Mouse (Mus musculus) embryonic fibroblast, embryonic 13.5 days (primary cell): ENCODE data around the gene Abcc6. TPM values are rescaled to one million over a fixed set of nuclear protein-coding genes. Genes with fewer than 3 reads are reported as not detected.
"Not testable (repeated sequence)": the region's sequence is repeated elsewhere in the genome, so short reads cannot be mapped to it uniquely, and the experiment has no call there.

Source experiments
- H3K27ac ChIP-seq: 2 replicates; pipeline ENCODE4 v1.5.1; 2012; ENCODE audit warnings: low read length, control low read depth, inconsistent platforms; ENCODE audit not compliant: insufficient read depth
- H3K4me1 ChIP-seq: 2 replicates; pipeline ENCODE4 v1.6.1; 2011; ENCODE audit warnings: low read length; ENCODE audit not compliant: control insufficient read depth, insufficient read depth
- H3K4me3 ChIP-seq: 2 replicates; pipeline ENCODE4 v1.5.1; 2011; ENCODE audit warnings: mild to moderate bottlenecking, control low read depth, low read length; ENCODE audit not compliant: insufficient read depth
- CTCF ChIP-seq: IDR thresholded peaks from 2 replicates; pipeline ENCODE4 v1.5.1; 2011; ENCODE audit warnings: mild to moderate bottlenecking, control low read depth, low read length, moderate library complexity, borderline replicate concordance; ENCODE audit not compliant: insufficient read depth
- POLR2A ChIP-seq: IDR thresholded peaks from 2 replicates; pipeline ENCODE4 v1.6.1; 2011; ENCODE audit warnings: low read depth, mild to moderate bottlenecking, control low read depth, low read length, moderate library complexity
- polyA plus RNA-seq: library from polyadenylated mRNA; stranded (reverse); fragments of >200 nt; gene quantifications from 2 replicates; pipeline ENCODE4 v1.2.4, GENCODE M21; 2011; ENCODE audit warnings: low read depth; ENCODE audit not compliant: missing spikeins, insufficient read length

The Abcc6 gene
- polyA plus RNA-seq, 1 experiment = 0.14 TPM

DNA sequence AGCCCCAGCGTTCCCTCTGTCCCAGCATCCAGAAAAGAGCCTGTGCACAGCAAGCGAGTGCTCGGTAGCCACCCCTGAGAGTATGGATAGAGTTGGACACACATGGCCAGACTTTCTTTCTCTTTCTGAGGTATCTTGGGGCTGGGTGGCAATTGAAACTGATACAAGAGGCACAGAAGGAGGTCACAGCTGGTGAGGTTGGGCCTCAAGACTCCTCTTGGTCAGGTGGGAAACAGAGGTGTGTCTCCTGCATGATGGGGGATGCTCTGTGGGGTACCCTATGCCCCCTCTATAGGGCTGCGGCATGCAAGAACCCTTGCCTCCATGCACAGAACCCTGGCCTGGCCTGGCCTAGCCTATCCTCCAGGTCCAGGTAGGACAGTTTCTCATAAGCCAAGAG lies 29.5 kb downstream of the Abcc6 start:
- Histone ChIP-seq H3K27ac (no peak overlapping the region), H3K4me1 (no peaks in the 10 kb centered on the region), H3K4me3 (no peak overlapping the region)
- TF ChIP-seq POLR2A (no peak), CTCF (no peak)

DNA sequence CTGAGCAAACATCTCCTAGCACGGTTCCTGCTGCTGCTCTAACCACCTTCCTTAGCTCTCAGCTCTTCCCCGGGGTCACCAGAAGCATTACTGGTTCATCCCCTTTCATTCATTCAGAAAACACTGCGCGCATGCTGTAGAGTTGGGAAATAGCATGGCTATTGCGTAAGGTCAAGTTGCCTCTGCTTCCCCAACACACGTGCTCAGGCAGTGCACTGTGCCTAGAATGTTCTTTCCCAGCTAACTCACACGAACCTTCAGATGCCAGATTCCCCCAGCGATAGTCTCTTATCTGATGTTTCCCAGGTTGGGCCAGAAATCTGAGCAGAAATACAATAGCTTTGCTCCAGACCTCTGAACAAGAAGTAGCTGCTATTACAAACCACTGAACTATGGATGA lies 37.6 kb downstream of the Abcc6 start:
- H3K27ac ChIP-seq = no peak overlapping the region
- no peaks in the 10 kb centered on the region for H3K4me1 ChIP-seq
- no peak overlapping the region for H3K4me3 ChIP-seq
- TF ChIP-seq POLR2A = no peak
- TF ChIP-seq CTCF = no peak

DNA sequence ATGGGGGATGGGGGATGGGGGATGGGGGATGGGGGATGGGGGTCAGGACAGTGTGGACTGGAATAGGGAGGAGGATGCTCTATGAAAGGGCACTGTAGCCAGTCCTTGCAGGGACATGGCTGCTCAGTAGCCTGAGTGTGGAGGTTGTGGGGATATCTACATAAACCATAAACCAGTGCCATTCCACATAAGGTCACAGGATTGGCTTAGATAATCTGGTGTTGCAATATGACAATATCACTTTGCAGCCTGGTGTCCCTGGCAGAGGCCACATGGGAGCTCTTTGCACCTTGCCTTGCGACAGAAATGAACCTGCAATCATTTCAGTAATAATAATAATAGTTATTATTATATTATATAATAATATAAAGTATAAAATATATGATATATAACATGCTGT lies 41.8 kb downstream of the Abcc6 start:
- Histone ChIP-seq H3K4me3 (no peak overlapping the region), H3K27ac (no peak overlapping the region), H3K4me1 (no peaks in the 10 kb centered on the region)
- TF ChIP-seq POLR2A (no peak), CTCF (no peak)

DNA sequence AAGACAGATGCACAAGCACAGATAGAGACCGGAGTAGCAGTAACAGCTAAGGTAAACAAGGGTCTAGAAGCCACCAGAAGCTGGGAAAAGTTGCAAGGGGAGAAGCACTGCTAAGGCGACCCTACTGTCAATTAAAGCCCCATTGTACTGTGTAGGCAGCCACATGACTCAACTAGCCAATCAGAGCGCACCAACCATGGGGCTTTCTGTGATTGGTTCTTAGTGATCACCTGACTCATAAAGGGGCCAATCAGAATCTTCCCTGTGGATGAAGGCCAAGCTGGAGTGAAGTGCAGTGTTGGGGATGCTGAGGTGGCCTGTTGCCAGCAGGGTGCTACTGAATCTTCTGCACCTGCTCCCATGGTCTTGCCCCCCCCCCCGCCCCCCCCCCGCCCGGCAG lies 43.2 kb downstream of the Abcc6 start:
- no peak overlapping the region for H3K4me3 ChIP-seq
- no peaks in the 10 kb centered on the region for H3K4me1 ChIP-seq
- TF ChIP-seq POLR2A (no peak), CTCF (no peak)
- no peak overlapping the region for H3K27ac ChIP-seq

DNA sequence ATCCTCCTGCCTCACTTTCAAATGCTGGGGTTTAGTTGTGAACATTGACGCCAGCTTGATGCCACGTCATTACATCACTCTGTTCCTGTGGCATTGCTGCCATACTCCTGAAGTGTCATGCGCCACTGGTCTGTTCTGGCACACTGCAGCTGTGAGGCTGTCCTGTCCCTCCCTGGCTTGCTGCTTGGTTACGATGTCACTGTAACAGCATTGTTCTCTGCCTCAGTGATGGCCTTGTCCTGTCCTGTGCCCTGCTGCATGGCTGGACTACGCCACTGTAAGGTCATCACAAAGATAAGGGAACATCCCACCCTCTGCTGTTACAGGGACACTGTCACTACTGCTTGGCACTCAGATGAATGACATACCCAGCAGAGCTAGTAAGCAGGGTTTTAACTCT lies 48.5 kb downstream of the Abcc6 start:
- H3K27ac ChIP-seq = no peak overlapping the region
- no peak for TF ChIP-seq POLR2A
- no peak for TF ChIP-seq CTCF
- H3K4me3 ChIP-seq = no peak overlapping the region
- H3K4me1 ChIP-seq = no peaks in the 10 kb centered on the region

DNA sequence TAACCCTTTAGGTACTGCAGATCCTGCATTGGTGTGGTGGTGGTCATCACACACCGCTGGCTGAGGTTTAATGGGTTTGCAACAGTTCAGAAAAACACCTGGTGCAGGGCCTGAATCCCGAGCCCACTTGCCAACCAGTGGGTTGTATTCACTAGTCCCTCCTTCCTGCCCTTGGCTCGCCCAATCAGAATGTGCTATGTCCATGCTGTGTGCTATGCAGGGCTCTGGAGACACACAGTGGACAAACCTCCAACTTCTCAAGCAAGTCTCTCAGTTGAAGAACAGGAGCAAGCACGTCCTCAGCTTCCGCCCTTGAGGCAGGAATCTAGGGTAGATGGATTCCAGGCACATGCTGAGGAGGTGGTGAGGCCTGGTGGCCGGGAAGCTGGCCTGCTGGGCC lies 55.6 kb downstream of the Abcc6 start:
- no peak overlapping the region for H3K27ac ChIP-seq
- no peak for TF ChIP-seq POLR2A
- no peaks in the 10 kb centered on the region for H3K4me1 ChIP-seq
- H3K4me3 ChIP-seq = no peak overlapping the region

DNA sequence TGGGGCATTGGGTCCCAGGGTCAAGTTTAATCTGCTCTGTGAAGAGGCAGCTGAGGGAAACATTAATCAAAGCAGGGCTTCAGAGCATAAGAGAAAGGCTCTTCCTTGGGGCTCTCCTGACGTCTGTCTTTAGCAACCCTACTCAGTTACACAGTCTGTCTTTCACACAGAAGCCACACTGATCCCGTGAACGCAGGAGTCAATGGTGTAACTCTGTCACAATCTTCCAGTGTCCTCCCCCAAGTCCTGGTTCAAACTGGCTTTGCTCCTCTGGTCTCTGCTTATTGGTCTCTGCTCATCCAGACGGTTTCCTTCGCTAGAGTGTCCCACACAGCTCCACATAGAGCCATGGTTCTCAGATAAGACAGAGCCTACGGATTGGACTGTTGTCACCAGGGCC lies 56.0 kb downstream of the Abcc6 start:
- Histone ChIP-seq H3K27ac (no peak overlapping the region), H3K4me1 (no peaks in the 10 kb centered on the region), H3K4me3 (no peak overlapping the region)
- TF ChIP-seq POLR2A = no peak
- no peak for TF ChIP-seq CTCF

DNA sequence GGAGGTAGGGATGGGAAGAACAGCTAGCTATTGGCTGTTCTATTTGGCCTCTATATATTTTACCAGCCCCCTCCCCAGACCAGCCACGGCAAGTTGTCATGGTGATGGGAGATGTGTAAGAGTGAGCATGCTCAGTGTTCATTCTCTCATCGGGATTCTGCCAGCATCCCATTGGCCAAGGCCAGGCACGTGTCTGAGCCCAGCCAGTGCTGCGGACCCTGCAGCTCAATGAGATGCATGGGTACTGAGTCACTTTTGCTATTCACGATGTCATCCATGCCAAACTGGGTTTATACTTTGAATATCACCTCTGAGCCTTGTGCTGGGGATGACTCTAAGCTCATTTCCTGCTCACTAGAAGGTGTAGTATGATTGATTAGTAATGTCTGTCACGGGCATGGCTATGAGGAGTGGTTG lies 56.8 kb downstream of the Abcc6 start:
- TF ChIP-seq CTCF = no peak
- no peak for TF ChIP-seq POLR2A
- Histone ChIP-seq H3K4me1 (no peaks in the 10 kb centered on the region), H3K4me3 (no peak overlapping the region), H3K27ac (no peak overlapping the region)

DNA sequence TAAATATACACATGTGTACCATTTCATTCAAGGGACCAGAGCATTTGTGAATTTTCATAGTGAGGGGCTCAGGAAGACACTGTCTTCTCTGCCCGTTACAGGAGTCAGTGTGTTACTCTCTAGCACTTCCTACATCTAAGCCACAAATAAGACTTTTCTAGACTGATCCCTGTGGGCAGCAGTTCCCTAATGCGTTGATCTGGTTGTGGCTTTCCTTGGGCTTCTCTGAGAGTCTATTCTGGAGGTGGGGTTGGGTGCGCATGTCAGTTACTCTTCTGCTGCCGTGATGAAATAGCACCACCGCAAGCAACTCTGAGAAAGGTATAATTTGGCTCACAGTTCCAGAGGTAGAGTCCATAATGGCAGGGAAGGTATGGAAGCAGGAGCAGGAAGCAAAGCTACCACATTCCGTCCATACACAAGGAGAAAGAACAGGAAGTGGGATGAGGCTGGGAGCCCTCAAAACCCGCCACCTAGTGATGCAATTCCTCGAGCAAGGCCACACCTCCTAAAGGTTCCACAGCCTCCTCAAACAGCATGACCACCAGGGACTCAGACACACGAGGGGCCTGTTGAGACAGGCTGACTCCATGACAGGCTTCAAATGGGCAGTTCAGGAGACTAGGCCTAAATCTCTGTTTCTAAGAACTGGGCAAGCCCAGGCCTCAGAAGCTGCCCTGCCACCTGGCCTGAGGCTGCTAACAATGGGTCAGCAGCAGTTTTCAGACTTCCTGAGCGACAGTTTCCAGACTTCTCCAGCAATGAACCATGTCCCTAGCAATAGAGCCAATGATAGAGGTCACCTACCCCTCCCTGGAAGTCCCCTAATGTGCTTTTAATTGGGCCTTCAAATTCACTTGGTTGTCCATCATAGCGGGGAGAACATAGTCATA lies 58.0 kb downstream of the Abcc6 start:
- TF ChIP-seq CTCF (no peak), POLR2A (no peak)
- Histone ChIP-seq H3K4me3 (no peak overlapping the region), H3K4me1 (no peaks in the 10 kb centered on the region), H3K27ac (no peak overlapping the region)

DNA sequence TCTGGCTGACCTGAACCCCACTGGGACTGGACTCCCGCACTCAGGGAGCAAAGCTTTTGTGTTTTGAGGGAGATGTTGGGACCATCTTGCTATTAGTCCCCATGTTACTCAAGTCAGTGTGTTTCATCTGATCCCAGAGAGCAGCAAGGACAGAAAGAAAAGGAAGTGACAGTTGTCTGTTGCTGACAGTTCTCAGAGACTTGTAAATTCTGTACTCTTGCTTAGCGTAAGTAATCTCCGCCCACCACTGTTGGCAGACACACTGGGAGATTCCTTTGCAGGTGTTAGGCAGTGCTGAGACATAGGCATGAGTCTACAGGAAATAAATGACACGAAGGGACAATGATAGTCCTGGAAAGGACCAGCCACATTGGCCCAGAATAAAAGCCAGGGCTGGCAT lies 73.5 kb downstream of the Abcc6 start:
- Histone ChIP-seq H3K27ac (no peak overlapping the region), H3K4me3 (no peak overlapping the region), H3K4me1 (no peaks in the 10 kb centered on the region)
- no peak for TF ChIP-seq CTCF
- no peak for TF ChIP-seq POLR2A

DNA sequence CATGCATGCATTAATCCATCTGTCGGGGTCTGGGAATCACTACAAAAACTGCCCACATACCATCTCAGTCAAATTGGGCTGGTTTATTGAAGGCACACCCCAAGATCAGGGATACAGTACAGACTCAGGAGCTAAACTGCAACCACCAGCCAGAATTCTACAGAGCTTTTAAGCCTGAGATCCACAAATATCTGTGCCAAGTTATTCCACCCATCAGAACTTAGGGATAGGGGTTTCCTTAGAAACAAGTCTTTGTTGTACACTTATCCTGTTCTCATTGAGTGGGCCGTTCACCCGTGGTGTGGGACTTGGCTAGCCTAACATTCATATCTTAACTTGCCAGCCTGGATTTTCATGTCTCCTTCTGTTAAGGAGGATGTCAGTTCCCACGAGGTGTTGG lies 81.0 kb downstream of the Abcc6 start:
- no peak overlapping the region for H3K4me3 ChIP-seq
- H3K4me1 ChIP-seq = no peaks in the 10 kb centered on the region
- TF ChIP-seq POLR2A = no peak
- no peak for TF ChIP-seq CTCF
- no peak overlapping the region for H3K27ac ChIP-seq

DNA sequence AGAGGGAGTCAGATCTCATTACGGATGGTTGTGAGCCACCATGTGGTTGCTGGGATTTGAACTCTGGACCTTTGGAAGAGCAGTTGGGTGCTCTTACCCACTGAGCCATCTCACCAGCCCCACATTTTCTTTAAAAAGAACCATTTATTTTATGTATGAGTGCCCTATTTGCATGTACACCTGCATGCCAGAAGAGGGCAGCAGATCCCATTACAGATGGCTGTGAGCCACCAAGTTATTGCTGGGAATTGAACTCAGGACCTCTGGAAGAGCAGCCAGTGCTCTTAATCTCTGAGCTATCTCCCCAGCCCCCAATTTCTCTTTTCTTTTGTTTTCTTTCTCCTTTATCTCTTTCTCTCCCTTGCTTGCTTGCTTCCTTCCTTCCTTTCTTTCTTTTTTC lies 86.8 kb downstream of the Abcc6 start:
- H3K27ac ChIP-seq = not testable (repeated sequence)

More for the DNA sequence above, 86.8 kb downstream of the Abcc6 start:
- H3K4me3 ChIP-seq, H3K4me1 ChIP-seq: not testable (repeated sequence)
